In genomic region chr1:57224425-57225104, GRCm38 (mm10) we compare ENCODE assay signal across 9 mouse cellular contexts.
DNase-seq lines count a peak whose midpoint lies in the region; ATAC-seq and TF ChIP-seq lines count a peak whose summit lies in the region.
"Had no signal": no experiment of that assay in that cellular context is flagged by ENCODE, and none has a peak within 500 bp of the region (broad histone marks: within the 10 kb centered on the region; RNA-seq: fewer than 3 reads in every experiment).

No protein-coding gene starts in this region.

- no peak overlapping the region for H3K4me3 ChIP-seq in kidney, adult 2 months (ENCODE audit: insufficient read depth, low read depth, low read length)
- H3K4me3 ChIP-seq: stomach, embryonic 15.5 days had no signal

- no peak overlapping the region for H3K27ac ChIP-seq in kidney, adult 2 months (ENCODE audit: insufficient read depth, low read depth, low read length)
- H3K27ac ChIP-seq: stomach, embryonic 15.5 days had no signal

- no peaks in the 10 kb centered on the region for H3K4me1 ChIP-seq in kidney, adult 2 months (ENCODE audit: control insufficient read depth, insufficient read depth, low read length)
- H3K4me1 ChIP-seq: stomach, embryonic 15.5 days had no signal

- intact Hi-C loops in left cerebral cortex, postnatal 36 days (cut with DNase I) = no loop called here

- no peak for TF ChIP-seq POLR2A in kidney, adult 2 months (IDR thresholded peaks at IDR 0.05; ENCODE audit: low read depth, low read length)

- no peak for TF ChIP-seq CTCF in kidney, adult 2 months (conservative IDR thresholded peaks at IDR 0.05; ENCODE audit: insufficient read depth, insufficient read length, low read depth, low read length)

- WGBS in kidney, adult 2 months = 69% methylated on average over 10 of the region's 10 CpGs

- no peaks in the 10 kb centered on the region for H3K27me3 ChIP-seq in kidney, adult 2 months (replicated peaks; ENCODE audit: control insufficient read depth, insufficient read depth, low read length)
- H3K27me3 ChIP-seq: stomach, embryonic 15.5 days had no signal

- DNase-seq in kidney, adult 2 months = peak; percentile 21
- no peak for DNase-seq in kidney, postnatal 10 days
- DNase-seq in cerebellum, adult 9-10 months = peak; percentile 7
- peak; percentile 71 for DNase-seq in gastrocnemius, postnatal 10 days
- peak; percentile 54 to 67 for DNase-seq in left cerebral cortex, postnatal 36 days (ENCODE audit: low spot score in 2 of 2)
- DNase-seq in retina, embryonic 14.5 days (ENCODE audit: low spot score) = no peak

- ATAC-seq in erythroid progenitor cell, adult 5-6 weeks (replicated peaks; ENCODE audit: low FRiP score, poor library complexity, severe bottlenecking) = no peak
- no peak for ATAC-seq in monocyte, adult 5-6 weeks (replicated peaks; ENCODE audit: insufficient number of reproducible peaks, low FRiP score, low TSS enrichment, poor library complexity, severe bottlenecking)

- no peaks in the 10 kb centered on the region for H3K36me3 ChIP-seq in kidney, adult 2 months (ENCODE audit: control insufficient read depth, insufficient read depth, low read length)
- H3K36me3 ChIP-seq: stomach, embryonic 15.5 days had no signal

Comparison
In these comparisons a context has a peak if more than half of its experiments do, and no peak if none do; other contexts are left out.
1. DNase-seq: peak in kidney, adult 2 months (single experiment), cerebellum, adult 9-10 months (single experiment), gastrocnemius, postnatal 10 days (single experiment) and left cerebral cortex, postnatal 36 days (2 of 2); none in kidney, postnatal 10 days (single experiment) and retina, embryonic 14.5 days (single experiment).